Mouse (Mus musculus) testis, adult 2 months (tissue): ENCODE measurements around the gene Vwa3a. TPM values are rescaled to one million over a fixed set of nuclear protein-coding genes. Genes with fewer than 3 reads are reported as not detected.
A peak's percentile ranks its signal among the peaks of the same experiment; 100 is the strongest.

ENCODE experiments used
- H3K27ac ChIP-seq: fragments of 200-500 bp; 2 replicates; pipeline ENCODE4 v1.5.1; 2012; ENCODE audit warnings: low read depth, low read length; ENCODE audit not compliant: control insufficient read depth, insufficient read depth
- H3K27me3 ChIP-seq: fragments of 200-500 bp; 2 replicates; pipeline ENCODE4 v1.6.1; 2012; ENCODE audit warnings: mild to moderate bottlenecking, low read length, moderate library complexity; ENCODE audit not compliant: control insufficient read depth, insufficient read depth
- H3K36me3 ChIP-seq: fragments of 200-500 bp; 2 replicates; pipeline ENCODE4 v1.6.1; 2012; ENCODE audit warnings: mild to moderate bottlenecking, low read length; ENCODE audit not compliant: control insufficient read depth, insufficient read depth
- H3K4me1 ChIP-seq: fragments of 200-500 bp; 2 replicates; pipeline ENCODE4 v1.6.1; 2012; ENCODE audit warnings: low read length; ENCODE audit not compliant: control insufficient read depth, insufficient read depth
- H3K4me3 ChIP-seq: fragments of 200-500 bp; 2 replicates; pipeline ENCODE4 v1.5.1; 2012; ENCODE audit warnings: low read depth, mild to moderate bottlenecking, low read length, moderate library complexity, mixed read lengths; ENCODE audit not compliant: control insufficient read depth
- CTCF ChIP-seq: fragments of 200-500 bp; IDR thresholded peaks from 2 replicates; pipeline ENCODE4 v1.5.1; 2012; ENCODE audit warnings: low read depth, mild to moderate bottlenecking, inconsistent platforms, low read length, moderate library complexity; ENCODE audit not compliant: control insufficient read depth, insufficient read depth, insufficient replicate concordance
- POLR2A ChIP-seq: fragments of 200-500 bp; IDR thresholded peaks from 2 replicates; pipeline ENCODE4 v1.6.1; 2012; ENCODE audit warnings: low read depth, mild to moderate bottlenecking, inconsistent platforms, low read length, moderate library complexity; ENCODE audit not compliant: control insufficient read depth
- polyA plus RNA-seq: library from polyadenylated mRNA; depleted of rRNA; stranded (reverse); fragments of >200 nt; gene quantifications from 2 replicates; pipeline ENCODE4 v1.2.3, GENCODE M21; 2012

Vwa3a gene
- polyA plus RNA-seq, 1 experiment = 85.4 TPM

GRCm38 (mm10) chr7:120727581-120727980, 11.5 kb upstream of the Vwa3a start:
- Histone ChIP-seq H3K36me3 (no peaks in the 10 kb centered on the region; the same call in 1 of the 2 replicates), H3K4me1 (no peaks in the 10 kb centered on the region), H3K27ac (no peak overlapping the region), H3K27me3 (no peaks in the 10 kb centered on the region), H3K4me3 (no peak overlapping the region)
- TF ChIP-seq CTCF = peak; percentile 18; the same call in 1 of the 2 replicates
- TF ChIP-seq POLR2A = no peak

- H3K36me3 ChIP-seq = no peaks in the 10 kb centered on the region; the same call in 1 of the 2 replicates
- no peak overlapping the region for H3K4me3 ChIP-seq
- TF ChIP-seq POLR2A (no peak), CTCF (no peak)
- no peaks in the 10 kb centered on the region for H3K4me1 ChIP-seq
- H3K27ac ChIP-seq = no peak overlapping the region
- H3K27me3 ChIP-seq = no peaks in the 10 kb centered on the region
Measured at GRCm38 (mm10) chr7:120729635-120730034, 9.5 kb upstream of the Vwa3a start.

GRCm38 (mm10) chr7:120732906-120733305, 6.2 kb upstream of the Vwa3a start:
- Histone ChIP-seq H3K36me3 (no peaks in the 10 kb centered on the region), H3K4me1 (no peaks in the 10 kb centered on the region; the same call in 1 of the 2 replicates), H3K4me3 (no peak overlapping the region), H3K27me3 (no peaks in the 10 kb centered on the region), H3K27ac (no peak overlapping the region)
- TF ChIP-seq CTCF = no peak
- no peak for TF ChIP-seq POLR2A

- H3K36me3 ChIP-seq = no peaks in the 10 kb centered on the region
- H3K4me3 ChIP-seq = peak overlapping the region; percentile 85
- TF ChIP-seq POLR2A (no peak; the same call in 1 of the 2 replicates), CTCF (no peak)
- H3K27ac ChIP-seq = peak overlapping the region; percentile 73
- no peaks in the 10 kb centered on the region; the same call in none of the 2 replicates for H3K4me1 ChIP-seq
- H3K27me3 ChIP-seq = no peaks in the 10 kb centered on the region
Measured at GRCm38 (mm10) chr7:120739558-120740101, 512 bp downstream of the Vwa3a start.

- H3K4me3 ChIP-seq = peak overlapping the region; percentile 60
- no peak for TF ChIP-seq CTCF
- no peak for TF ChIP-seq POLR2A
- no peaks in the 10 kb centered on the region for H3K27me3 ChIP-seq
- H3K27ac ChIP-seq = no peak overlapping the region
- peaks cover 3% of the 10 kb centered on the region for H3K4me1 ChIP-seq
- H3K36me3 ChIP-seq = no peaks in the 10 kb centered on the region
Measured at GRCm38 (mm10) chr7:120743366-120744351, 4.5 kb downstream of the Vwa3a start.

- H3K4me3 ChIP-seq = no peak overlapping the region
- no peaks in the 10 kb centered on the region for H3K36me3 ChIP-seq
- H3K27ac ChIP-seq = no peak overlapping the region
- TF ChIP-seq POLR2A (no peak), CTCF (no peak)
- H3K4me1 ChIP-seq = peaks cover 3% of the 10 kb centered on the region
- no peaks in the 10 kb centered on the region for H3K27me3 ChIP-seq
Measured at GRCm38 (mm10) chr7:120744606-120745005, 5.5 kb downstream of the Vwa3a start.

GRCm38 (mm10) chr7:120746029-120746428, 6.9 kb downstream of the Vwa3a start:
- peaks cover 3% of the 10 kb centered on the region for H3K4me1 ChIP-seq
- no peaks in the 10 kb centered on the region for H3K27me3 ChIP-seq
- no peaks in the 10 kb centered on the region for H3K36me3 ChIP-seq
- H3K4me3 ChIP-seq = no peak overlapping the region
- H3K27ac ChIP-seq = no peak overlapping the region
- TF ChIP-seq CTCF (no peak), POLR2A (no peak)
